Mouse (Mus musculus) left cerebral cortex, postnatal 25 days (tissue): ENCODE measurements around the gene Casp8ap2. TPM values are rescaled to one million over a fixed set of nuclear protein-coding genes. Genes with fewer than 3 reads are reported as not detected.

Experiments
- DNase-seq, 2 experiments: peaks; one replicate each; pipeline ENCODE4 v3.0.0; 2022; ENCODE audit warnings: low spot score in 2 of 2, mixed read lengths in 1 of 2
- intact Hi-C: fragments of 180-260 bp; cut with DNase I; formaldehyde crosslinking; loops from one replicate; pipeline ENCODE4 v1.15.1; 2025
- total RNA-seq, 2 experiments: library from RNA; stranded (reverse); gene quantifications; 2 replicates each; pipeline ENCODE4 v1.2.3; 2021

The Casp8ap2 gene
- total RNA-seq = 1 to 10 TPM; 9.5 to 9.7 TPM

DNA sequence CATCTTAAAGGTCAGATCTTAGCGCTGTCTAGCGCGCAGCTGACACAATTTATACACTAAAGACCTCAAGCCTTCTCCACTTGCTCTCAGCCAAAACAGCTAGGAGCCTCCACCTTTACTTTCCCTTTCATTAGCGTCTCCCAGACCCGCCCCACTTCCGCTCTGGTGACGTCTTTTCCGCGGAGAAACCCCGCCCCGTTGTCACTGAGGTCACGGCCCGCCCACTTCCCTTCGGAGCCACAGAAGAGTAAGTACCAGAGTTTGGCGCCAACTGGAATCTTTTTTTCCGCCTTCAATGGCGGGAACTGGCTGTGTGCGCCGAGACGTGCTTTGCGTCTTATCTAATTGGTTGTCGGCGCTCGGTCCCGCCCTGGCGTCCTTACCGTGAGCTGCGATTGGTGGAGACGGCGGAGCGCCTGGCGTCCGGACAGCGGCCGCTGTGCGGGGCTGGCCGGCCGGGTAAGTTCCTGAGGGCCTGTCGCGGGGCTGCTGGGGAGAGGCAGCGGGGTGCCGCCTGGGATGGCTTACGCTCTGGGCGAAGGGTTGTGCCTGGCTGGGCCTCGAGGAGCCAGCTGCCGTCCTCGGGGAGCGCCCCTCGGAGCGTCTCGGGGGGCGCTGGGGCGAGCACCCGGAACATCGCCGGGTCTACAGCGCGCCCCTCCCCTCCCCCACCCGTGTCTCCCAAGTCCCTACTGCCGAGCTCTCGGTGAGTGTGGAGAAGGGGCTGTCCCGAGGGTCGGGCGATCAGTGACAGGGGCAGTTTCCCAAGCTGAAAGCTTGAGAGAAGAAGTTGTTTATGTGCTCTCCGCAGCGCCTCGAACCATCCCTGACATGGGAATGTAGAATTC, at the start of gene Casp8ap2:
Gene Casp8ap2 (plus strand): TSS at position 418 of the 848 bp plus-strand sequence.
- DNase-seq = peak; percentile 99 to 100
- intact Hi-C loops = loop anchor here (1.0 to 5.0 kb wide), 2 partner anchors 41 to 417 kb away; partner anchors contain the start of gene Ube2j1

DNA sequence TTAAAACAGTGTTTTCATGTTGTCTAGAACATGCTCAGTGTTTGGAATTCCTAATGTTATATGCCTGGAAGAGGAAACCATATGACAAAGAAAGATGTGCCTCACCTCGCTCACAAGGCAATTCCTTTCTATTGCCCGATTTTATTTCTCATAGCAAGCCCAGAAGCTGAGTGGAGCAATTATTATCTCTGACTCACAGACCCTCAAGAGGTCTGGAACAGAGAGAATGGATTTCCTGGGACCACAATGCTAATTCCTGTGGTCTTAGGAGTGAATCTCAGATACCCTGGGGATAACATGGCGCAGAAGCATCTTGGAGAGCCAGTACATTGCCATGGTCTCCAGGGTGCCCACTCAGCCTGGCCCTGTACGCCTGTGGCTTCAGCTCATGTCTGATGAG, 46.2 kb upstream of the Casp8ap2 start:
- intact Hi-C loops = no loop called here

DNA sequence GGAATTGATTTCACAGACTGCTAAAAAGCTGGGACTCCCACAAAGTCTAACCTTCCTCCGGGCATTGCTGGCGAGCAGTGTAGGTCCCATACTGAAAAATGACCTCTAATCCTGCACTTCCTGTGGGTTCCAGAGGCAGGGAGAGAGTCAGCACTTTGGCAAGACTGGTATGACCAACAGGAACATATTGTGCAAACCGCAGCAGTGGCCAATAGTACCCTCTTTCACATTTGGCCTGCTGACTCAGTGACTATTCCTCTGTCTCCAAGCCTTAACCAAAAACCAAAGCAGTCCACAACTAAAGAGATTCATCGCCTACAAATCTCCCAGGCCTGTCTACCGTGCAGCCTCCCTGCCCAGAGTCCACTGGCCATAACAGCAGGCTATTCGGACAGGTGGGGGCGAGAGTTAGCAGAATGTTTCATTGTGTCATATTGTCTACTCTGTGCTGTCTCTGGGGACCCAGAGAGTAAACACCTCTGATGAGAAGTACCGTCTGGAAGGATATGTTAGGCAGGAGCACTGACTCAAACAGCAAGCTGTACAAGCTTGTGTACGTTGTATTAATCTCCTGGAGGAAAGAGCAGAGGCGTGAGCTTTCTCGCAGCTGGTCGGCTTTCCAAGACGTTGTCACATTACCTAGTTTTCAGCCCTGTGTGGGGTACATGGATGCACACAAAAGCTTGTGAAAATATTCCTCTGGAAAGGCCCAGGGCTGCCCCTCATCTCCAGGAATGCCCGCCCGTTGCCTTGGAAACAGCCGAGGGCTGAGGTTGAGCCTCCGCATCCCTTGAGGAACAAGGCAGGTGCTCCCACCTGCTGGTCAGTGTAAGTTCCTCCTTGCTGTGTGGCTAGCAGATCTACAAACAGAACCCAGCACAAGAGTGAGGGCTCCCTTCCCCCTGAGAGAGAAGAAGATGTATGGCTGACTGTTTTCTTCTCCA, 45.0 kb upstream of the Casp8ap2 start:
- DNase-seq = peak; percentile 43 to 56
- intact Hi-C loops = loop anchor here (5.0 kb wide), 2 partner anchors 333 to 418 kb away; partner anchors contain the start of gene Bach2

More for the DNA sequence above, 46.2 kb upstream of the Casp8ap2 start:
- DNase-seq = no peak

DNA sequence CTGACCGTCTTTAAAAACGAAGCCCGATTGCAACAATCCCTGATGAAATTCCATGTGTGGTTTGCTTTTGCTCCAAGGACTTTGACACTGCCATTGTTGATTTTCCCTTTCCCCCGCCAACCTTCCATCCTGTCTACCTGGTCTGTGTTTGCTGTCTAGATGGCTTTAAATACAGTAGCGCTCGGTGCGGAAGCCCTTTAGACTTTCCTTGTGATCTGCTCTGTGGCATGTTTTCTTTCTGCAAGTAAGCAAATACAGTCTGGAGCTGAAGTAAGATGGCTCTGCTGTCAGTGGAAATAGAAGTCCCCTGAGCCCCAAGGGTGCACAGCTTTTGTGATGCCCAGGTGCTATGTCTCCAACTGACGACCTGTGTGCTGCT, 44.3 kb upstream of the Casp8ap2 start:
- DNase-seq = no peak
- intact Hi-C loops = loop anchor here (5.0 kb wide), 2 partner anchors 334 to 419 kb away; partner anchors contain the start of gene Bach2

DNA sequence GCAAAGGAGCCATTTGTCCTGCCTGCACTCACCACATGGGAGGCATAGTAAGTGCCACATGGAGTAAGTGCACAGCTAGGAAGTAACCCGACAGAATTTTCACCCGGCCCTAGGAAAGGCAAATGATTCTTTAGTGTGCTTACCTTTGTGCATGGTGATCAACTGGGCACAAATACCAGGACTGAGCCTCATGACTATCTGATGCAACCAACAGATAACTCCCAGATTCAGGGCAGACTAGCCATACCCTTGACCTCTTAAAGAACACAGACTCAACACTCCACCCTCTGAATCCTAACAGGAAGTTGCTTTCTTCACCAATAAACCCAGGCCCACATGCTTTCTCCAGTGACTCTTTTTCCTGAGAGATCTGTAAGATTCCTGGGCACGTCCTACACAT, 43.8 kb upstream of the Casp8ap2 start:
- no peak for DNase-seq
- intact Hi-C loops = loop anchor here (5.0 kb wide), 2 partner anchors 334 to 419 kb away; partner anchors contain the start of gene Bach2

DNA sequence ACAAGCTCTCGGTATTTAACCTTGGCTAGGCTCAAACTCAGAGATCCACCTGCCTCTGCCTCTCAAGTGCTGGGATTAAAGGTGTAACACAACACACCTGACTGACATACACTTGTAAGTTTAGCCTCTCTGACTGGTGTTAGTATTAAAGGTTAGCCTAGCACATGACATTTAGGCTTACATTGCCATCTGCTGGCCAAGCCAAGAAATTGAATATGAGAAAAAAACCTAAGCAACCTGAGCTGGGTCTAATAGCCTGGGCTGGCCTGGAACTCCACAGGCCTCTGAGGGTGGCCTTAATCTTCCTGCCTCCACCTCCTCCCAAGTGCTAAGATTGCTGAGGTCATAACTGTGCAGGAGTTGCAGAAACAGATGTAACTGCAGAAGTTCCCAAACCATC, 43.1 kb upstream of the Casp8ap2 start:
- peak; percentile 39 to 52 for DNase-seq
- intact Hi-C loops = loop anchor here (5.0 kb wide), 2 partner anchors 335 to 420 kb away; partner anchors contain the start of gene Bach2

DNA sequence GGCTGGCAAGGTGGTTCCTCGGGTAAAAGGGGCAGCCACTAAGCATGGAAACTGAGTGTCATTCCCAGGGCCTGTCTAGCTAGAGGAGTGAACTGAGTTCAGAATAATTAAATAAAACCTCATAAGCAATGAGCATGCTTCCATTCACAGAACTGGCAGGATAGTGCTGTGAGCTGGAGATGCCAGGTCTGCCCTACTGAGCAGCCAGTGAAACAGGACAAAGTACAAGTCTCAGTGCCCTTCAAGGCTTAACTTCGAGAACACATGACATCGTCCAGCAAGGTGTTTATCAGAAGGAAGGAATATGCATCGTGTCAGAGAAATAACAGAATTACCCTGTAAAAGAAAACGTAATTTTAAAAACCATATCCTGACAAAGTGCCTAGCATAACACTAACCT, 41.7 kb upstream of the Casp8ap2 start:
- intact Hi-C loops = loop anchor here (5.0 kb wide), 2 partner anchors 336 to 421 kb away; partner anchors contain the start of gene Bach2
- no peak for DNase-seq

DNA sequence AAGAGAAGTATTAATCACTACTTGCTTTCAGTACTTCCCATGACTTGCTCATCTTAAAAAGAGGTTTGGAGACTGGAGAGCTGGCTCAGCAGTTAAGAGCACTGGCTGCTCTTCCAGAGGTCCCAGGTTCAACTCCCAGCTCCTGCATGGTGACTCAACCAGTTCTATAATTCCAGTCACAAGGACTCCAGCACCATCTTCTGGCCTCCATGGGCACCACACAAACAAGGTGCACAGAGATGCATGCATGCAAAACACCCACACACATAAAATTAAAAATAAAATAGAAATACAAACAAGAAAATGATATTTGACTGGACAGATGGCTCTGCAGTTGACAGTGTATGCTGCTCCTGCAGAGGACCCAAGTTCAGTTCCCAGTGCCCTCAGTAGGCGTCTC, 40.6 kb upstream of the Casp8ap2 start:
- DNase-seq = no peak
- intact Hi-C loops = loop anchor here (1.0 to 5.0 kb wide), 3 partner anchors 337 to 519 kb away; partner anchors contain the start of gene Bach2

DNA sequence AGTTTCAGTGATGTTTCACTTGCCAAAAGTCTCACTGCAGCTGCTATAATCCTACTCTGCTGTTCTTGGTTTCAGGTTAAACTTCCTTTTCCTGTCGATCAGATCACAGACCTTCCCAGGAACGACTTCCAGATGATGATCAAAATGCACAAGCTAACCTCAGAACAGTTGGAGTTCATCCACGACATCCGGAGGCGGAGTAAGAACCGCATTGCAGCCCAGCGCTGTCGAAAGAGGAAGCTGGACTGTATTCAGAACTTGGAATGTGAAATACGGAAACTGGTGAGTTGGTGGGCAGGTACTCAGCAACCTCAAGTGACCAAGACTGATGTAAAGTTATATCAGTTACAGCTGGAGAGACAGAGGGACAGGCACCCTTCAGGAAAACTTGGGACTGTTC, 40.1 kb upstream of the Casp8ap2 start:
- intact Hi-C loops = no loop called here

DNA sequence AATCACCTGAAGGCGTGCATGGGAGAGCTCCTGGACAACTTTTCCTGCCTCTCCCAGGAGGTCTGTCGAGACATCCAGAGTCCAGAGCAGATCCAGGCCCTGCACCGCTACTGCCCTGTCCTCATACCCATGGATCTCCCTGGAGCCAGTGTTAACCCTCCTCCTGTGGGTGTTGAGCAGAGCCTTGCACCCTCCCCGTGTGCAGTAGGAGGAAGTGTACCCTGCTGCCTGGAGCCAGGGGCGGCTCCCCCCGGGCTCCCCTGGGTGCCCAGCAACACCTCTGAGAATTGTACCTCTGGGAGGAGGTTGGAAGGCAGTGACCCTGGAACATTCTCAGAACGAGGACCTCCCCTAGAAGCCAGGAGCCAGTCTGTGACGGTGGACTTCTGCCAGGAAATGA, 35.4 kb upstream of the Casp8ap2 start:
- intact Hi-C loops = no loop called here
- DNase-seq = no peak

More for the DNA sequence above, 40.1 kb upstream of the Casp8ap2 start:
- DNase-seq = no peak

DNA sequence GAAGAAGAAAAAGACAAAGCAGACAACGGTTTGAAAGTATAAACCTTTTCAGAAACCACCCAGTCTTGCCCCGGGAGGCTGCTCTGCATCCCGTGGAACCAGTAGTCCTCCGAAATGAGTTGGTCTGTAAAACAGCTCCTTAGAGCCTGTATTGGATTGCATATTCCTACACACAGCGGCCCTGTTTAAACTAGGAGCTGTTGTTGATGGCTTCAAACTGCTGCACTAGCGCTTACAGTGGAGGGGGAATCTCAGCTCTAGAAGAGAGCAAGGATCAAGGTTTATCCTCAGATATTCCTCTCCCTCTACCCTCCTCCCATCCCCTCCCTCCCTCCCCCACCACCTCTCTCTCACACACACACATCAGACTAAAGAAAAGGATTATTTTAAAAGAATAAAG, 31.1 kb upstream of the Casp8ap2 start:
- DNase-seq = no peak
- intact Hi-C loops = no loop called here

DNA sequence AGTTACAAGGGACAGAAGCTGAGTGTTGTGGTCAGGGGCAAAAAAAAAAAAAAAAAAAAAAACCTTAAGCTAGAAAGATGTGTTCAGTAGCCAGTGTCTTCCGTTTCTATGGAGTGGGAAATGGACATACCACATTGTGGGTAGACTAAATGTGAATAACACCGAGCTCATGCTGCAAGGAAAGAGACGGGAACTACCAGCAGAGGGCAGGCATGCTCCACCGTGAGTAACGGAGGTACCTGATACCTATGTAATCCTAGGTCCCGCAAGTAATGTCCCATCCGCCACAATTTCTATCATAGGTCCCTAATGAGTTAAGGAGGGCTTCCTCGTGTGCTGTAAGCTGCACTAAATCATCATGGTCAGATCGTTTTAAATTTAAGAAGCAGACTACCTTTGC, 28.7 kb upstream of the Casp8ap2 start:
- peak in 1 of 2 experiments; percentile 31 for DNase-seq
- intact Hi-C loops = no loop called here

DNA sequence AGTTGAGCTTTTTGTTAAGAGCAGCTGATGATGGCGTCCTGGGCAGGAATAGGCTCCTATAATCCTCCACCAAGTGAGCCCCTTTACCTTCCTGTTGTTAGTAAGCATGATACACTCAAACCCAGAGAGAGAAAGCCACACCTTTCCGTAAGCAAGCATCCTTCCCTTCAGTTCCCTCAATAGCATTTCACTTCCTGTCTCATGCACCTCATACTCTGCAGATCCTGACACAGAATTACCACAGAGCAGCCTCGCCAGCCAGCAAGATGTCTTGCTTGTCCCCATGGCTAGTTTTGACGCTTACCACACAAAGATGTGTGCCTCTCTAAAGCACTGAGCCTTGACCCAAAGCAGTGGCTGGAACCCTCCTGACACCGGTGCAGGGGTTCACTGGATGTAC, 27.7 kb upstream of the Casp8ap2 start:
- intact Hi-C loops = no loop called here
- DNase-seq = no peak

DNA sequence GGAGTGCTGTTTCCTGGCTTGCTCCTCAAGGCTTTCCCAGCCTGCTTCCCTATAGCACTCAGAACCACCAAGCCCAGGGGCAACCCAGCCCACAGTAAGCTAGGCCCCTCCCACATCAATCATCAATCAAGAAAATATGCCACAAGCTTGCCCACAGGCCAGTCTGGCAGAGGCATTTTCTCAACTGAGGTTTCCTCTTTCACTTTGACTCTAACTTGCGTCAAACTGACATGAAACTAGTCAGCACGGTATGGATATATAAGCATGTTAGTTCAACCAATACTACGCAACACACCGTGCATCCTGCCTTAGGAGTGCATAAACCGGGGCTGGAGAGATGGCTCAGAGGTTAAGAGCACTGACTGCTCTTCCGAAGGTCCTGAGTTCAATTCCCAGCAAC, 27.0 kb upstream of the Casp8ap2 start:
- intact Hi-C loops = no loop called here
- DNase-seq = no peak

DNA sequence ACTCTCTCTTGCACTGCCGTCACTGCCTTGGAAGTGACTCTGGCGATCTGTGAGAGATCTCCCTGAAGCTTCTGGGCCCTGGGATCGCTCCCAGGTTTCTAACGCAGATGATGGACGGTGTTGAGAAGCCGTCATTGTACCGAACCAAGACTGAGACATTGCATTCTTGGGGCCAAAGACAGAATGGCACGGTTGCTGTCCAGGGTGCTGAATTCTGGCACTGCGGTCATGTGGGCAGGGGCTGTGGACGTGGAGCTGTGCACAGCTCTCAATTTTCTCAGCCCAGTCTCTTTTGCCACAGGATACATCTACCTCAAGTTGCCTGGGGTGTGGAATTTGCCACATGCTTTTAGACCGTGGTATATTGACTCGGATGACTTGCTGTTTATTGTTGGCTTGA, 14.1 kb upstream of the Casp8ap2 start:
- no peak for DNase-seq
- intact Hi-C loops = no loop called here

DNA sequence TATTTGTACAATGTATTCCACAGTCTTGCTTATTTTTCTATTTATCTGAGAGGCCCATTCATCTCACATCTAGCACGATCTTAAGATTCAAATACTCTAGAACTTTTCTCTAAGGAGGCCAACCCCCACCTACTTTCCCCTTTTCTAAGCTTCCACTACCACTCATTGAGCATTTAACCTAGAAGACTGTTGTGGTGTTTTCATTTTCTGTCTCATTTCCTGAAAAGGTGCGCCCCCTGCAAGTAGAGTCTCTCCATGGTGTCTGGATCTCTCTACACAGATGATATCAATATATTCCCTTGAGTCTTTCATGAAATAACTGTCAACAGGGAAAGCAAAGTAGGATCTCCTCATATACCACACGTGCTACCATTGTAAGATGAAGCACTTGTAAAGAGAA, 12.6 kb upstream of the Casp8ap2 start, which contains the start of gene Gja10:
Gene Gja10 (minus strand): TSS at position 101 of the 400 bp plus-strand sequence.
- no peak for DNase-seq
- intact Hi-C loops = no loop called here

DNA sequence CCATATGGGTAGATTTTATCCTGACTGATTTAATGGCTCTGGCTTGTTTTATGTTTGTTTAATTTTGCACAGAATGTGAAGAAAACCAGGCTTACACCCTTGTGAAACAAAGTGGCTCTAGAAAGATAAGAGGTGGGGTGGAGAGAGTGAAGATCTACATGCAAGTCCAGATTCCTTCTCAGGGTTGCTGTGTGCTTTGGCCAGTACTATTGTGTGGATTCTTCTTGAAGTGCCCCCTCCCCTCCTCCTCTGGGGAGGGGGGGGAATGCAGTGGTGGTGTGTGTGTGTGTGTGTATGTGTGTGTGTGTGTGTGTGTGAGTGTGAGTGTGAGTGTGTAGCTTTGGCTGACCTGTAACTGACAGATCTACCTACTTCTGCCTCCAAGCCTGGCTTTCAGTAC, 6.4 kb downstream of the Casp8ap2 start:
- intact Hi-C loops = no loop called here
- DNase-seq = no peak

DNA sequence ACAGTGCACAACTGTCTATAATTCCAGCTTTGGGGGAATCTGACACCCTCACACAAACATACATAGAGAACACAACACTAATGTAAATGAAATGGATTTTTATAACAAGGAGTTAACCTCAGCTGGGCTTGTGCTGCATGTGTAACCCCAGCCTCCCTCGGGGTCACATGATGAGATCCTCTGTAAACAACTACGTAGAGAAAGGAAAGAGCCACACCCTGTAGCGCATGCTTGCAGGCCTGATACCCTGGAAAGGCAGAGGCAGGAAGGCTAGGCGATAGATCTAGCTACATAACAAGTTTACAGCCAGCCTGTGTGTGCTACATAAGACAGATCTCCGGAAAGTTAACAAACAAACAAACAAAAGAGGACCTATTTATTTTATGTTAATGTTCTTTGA, 36.4 kb downstream of the Casp8ap2 start:
- intact Hi-C loops = no loop called here

DNA sequence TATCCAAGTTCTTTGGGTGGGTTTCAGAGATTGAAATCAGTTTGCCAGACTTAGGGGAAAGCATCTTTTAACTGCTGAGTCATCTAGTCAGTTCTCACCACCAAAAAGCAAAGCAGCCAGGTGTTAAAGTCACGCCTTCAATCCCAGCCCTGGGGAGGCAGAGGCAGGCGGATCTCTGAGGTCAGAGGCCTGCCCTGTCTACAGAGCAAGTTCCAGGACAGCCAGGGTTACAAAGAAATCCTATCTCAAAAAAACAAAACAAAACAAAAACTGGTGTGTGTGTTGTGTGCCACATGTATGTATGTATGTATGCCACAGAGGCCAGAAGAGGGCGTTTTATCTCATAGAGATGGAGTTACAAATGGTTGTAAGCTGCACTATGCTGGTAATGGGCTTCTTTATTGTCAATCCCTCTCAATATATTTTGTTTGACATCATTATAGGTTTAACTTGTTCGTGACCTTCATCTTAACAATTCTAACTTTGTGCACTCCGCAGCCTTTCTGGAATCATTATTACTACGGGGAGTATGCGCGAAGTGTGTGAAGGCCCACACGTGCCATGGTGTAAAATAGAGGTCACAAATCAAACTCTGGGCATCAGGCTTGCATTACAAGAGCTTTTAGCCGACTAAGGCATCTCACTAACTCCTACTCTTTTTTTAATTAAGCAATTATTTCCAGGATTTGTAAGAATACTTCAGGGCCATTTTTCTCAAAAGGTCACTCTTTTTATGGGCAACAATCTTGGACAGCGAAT, 41.1 kb downstream of the Casp8ap2 start:
- DNase-seq = no peak
- intact Hi-C loops = loop anchor here (1.0 kb wide), 1 partner anchor 41 kb away; the partner anchor contains the start of gene Casp8ap2

More for the DNA sequence above, 36.4 kb downstream of the Casp8ap2 start:
- DNase-seq = no peak
